8 mouse cellular contexts compared by ENCODE assay signal in the genomic region with DNA sequence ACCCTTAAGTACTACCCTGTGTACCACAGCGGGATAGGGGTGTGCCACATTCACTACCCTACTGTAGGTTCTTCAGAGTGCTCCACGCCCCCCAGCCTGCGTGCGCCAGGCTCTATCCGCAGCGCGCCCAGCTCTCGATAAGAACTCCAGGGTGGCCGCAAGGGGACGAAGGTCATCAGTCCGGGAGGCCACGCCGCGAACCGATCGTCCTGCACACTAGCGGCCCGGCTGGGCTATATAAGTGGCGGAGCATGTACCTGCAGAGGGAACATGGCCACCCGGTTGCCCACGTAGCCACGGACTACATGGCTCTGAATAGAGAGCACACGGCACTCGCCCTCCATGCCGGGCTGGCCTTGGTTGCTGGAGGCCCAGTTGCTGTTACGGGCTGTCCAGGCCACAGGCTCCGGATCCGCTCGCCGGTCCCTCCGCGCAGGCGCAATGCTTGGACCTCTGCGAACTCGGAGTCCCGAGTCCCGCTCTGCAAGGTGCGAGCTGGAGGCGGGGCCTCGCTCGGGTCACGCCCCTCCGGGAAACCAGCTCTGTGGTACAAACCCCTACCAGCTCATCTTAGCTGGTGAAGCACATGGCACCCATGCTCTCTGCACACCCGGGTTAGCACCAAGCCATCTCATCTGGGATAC.
DNase-seq lines count a peak whose midpoint lies in the region; ATAC-seq and TF ChIP-seq lines count a peak whose summit lies in the region.

No protein-coding gene starts in this region.

- peak overlapping the region; percentile 61 for H3K9ac ChIP-seq in limb, embryonic 12.5 days (replicated peaks)
- peak overlapping the region; percentile 50 for H3K9ac ChIP-seq in midbrain, embryonic 12.5 days (replicated peaks)
- H3K9ac ChIP-seq in stomach, postnatal 0 days (ENCODE audit: low read length): peak overlapping the region; percentile 50

- WGBS in limb, embryonic 12.5 days: 2% methylated on average over 44 of the region's 44 CpGs
- 3% methylated on average over 44 of the region's 44 CpGs for WGBS in midbrain, embryonic 12.5 days
- WGBS in stomach, postnatal 0 days: 4% methylated on average over 44 of the region's 44 CpGs

- H3K36me3 ChIP-seq in E14TG2a.4 (ENCODE audit: insufficient read depth, low read length): no peaks in the 10 kb centered on the region
- H3K36me3 ChIP-seq in limb, embryonic 12.5 days: no peaks in the 10 kb centered on the region
- H3K36me3 ChIP-seq in midbrain, embryonic 12.5 days: no peaks in the 10 kb centered on the region
- H3K36me3 ChIP-seq in stomach, postnatal 0 days (ENCODE audit: control insufficient read depth, insufficient read depth, low read length): no peaks in the 10 kb centered on the region

- H3K4me2 ChIP-seq in limb, embryonic 12.5 days: peak overlapping the region; percentile 93
- H3K4me2 ChIP-seq in midbrain, embryonic 12.5 days (replicated peaks): peak overlapping the region; percentile 90
- peak overlapping the region; percentile 76 for H3K4me2 ChIP-seq in stomach, postnatal 0 days (replicated peaks; ENCODE audit: low read depth)

- no peak for TF ChIP-seq CTCF in E14TG2a.4 (conservative IDR thresholded peaks at IDR 0.05; ENCODE audit: low read length)
- peak; percentile 4; the same call in 1 of the 2 replicates for TF ChIP-seq CTCF in stomach, postnatal 0 days (IDR thresholded peaks at IDR 0.05; ENCODE audit: low read depth)

- H3K27me3 ChIP-seq in E14TG2a.4 (ENCODE audit: insufficient read depth, low read length): peaks cover 64% of the 10 kb centered on the region
- peaks cover 38% of the 10 kb centered on the region for H3K27me3 ChIP-seq in limb, embryonic 12.5 days
- peaks cover 42% of the 10 kb centered on the region for H3K27me3 ChIP-seq in midbrain, embryonic 12.5 days
- H3K27me3 ChIP-seq in stomach, postnatal 0 days (ENCODE audit: control insufficient read depth, insufficient read depth, low read length): no peaks in the 10 kb centered on the region

- peak overlapping the region; percentile 82 for H3K4me3 ChIP-seq in E14TG2a.4 (replicated peaks; ENCODE audit: low read length)
- H3K4me3 ChIP-seq in limb, embryonic 12.5 days (replicated peaks): peak overlapping the region; percentile 49
- peak overlapping the region; percentile 47 for H3K4me3 ChIP-seq in midbrain, embryonic 12.5 days
- H3K4me3 ChIP-seq in stomach, postnatal 0 days (ENCODE audit: low read depth, low read length): peak overlapping the region; percentile 37

- peak; percentile 60 for ATAC-seq in erythroblast, adult 5-6 weeks (replicated peaks; ENCODE audit: low FRiP score, poor library complexity, severe bottlenecking)
- peak; percentile 51 to 78; a peak in 3 of 4 replicates for ATAC-seq in hematopoietic stem cell, adult 5-6 weeks (replicated peaks in 1 of 2; ENCODE audit: insufficient read depth in 1 of 2, low FRiP score in 2 of 2, low TSS enrichment in 1 of 2, low read depth in 1 of 2, poor library complexity in 2 of 2, severe bottlenecking in 2 of 2)
- peak; percentile 77 for ATAC-seq in limb, embryonic 12.5 days (ENCODE audit: insufficient number of reproducible peaks, insufficient read depth, low FRiP score, low TSS enrichment, low read depth)
- ATAC-seq in midbrain, embryonic 12.5 days (ENCODE audit: low FRiP score, low read depth): peak; percentile 73
- peak; percentile 77 for ATAC-seq in stomach, postnatal 0 days (ENCODE audit: low FRiP score, low TSS enrichment)

- H3K27ac ChIP-seq in limb, embryonic 12.5 days: no peak overlapping the region
- H3K27ac ChIP-seq in midbrain, embryonic 12.5 days (replicated peaks): no peak overlapping the region
- H3K27ac ChIP-seq in stomach, postnatal 0 days (replicated peaks): peak overlapping the region; percentile 4; the same call in 1 of the 2 replicates

- TF ChIP-seq EP300 in stomach, postnatal 0 days (optimal IDR thresholded peaks at IDR 0.05): no peak

- H3K9me3 ChIP-seq in E14TG2a.4 (ENCODE audit: low read length): peaks cover 26% of the 10 kb centered on the region
- no peaks in the 10 kb centered on the region for H3K9me3 ChIP-seq in limb, embryonic 12.5 days
- no peaks in the 10 kb centered on the region for H3K9me3 ChIP-seq in midbrain, embryonic 12.5 days
- H3K9me3 ChIP-seq in stomach, postnatal 0 days (ENCODE audit: control insufficient read depth, low read length): no peaks in the 10 kb centered on the region

- H3K4me1 ChIP-seq in E14TG2a.4 (replicated peaks; ENCODE audit: low read depth, low read length): peaks cover 15% of the 10 kb centered on the region
- H3K4me1 ChIP-seq in limb, embryonic 12.5 days (replicated peaks): peaks cover 12% of the 10 kb centered on the region; the same call in 1 of the 2 replicates
- H3K4me1 ChIP-seq in midbrain, embryonic 12.5 days: peaks cover 4% of the 10 kb centered on the region
- no peaks in the 10 kb centered on the region for H3K4me1 ChIP-seq in stomach, postnatal 0 days (replicated peaks; ENCODE audit: control insufficient read depth, insufficient read depth)

- peak; percentile 89 to 91 for DNase-seq in adrenal gland, postnatal 36 days
- peak; percentile 84 for DNase-seq in stomach, postnatal 0 days (ENCODE audit: low spot score)
- DNase-seq in layer of hippocampus, postnatal 14 days (ENCODE audit: low spot score in 2 of 2): no peak

Comparison
In these comparisons a context has a peak if more than half of its experiments do, and no peak if none do; other contexts are left out.
1. DNase-seq: peak in adrenal gland, postnatal 36 days (2 of 2) and stomach, postnatal 0 days (single experiment); none in layer of hippocampus, postnatal 14 days (0 of 2).
2. Peak in every context shown above with its lines, with median percentiles within 50 percentile points of each other: H3K4me3 ChIP-seq, ATAC-seq, H3K4me2 ChIP-seq and H3K9ac ChIP-seq.